Mouse (Mus musculus) heart, postnatal 36 days (tissue): ENCODE measurements around the gene Gm3106. TPM values are rescaled to one million over a fixed set of nuclear protein-coding genes. Genes with fewer than 3 reads are reported as not detected.
"Not testable (repeated sequence)": the region's sequence is repeated elsewhere in the genome, so short reads cannot be mapped to it uniquely, and the experiment has no call there.

Experiments
- DNase-seq, 2 experiments: peaks; one replicate each; pipeline ENCODE4 v3.0.0; 2021 to 2022
- intact Hi-C: fragments of 180-260 bp; cut with DNase I; formaldehyde crosslinking; loops from one replicate; pipeline ENCODE4 v1.15.1; 2025
- total RNA-seq, 2 experiments: library from RNA; stranded (reverse); gene quantifications; 2 replicates each; pipeline ENCODE4 v1.2.3; 2021

Gm3106 gene
- total RNA-seq: not detected

DNA sequence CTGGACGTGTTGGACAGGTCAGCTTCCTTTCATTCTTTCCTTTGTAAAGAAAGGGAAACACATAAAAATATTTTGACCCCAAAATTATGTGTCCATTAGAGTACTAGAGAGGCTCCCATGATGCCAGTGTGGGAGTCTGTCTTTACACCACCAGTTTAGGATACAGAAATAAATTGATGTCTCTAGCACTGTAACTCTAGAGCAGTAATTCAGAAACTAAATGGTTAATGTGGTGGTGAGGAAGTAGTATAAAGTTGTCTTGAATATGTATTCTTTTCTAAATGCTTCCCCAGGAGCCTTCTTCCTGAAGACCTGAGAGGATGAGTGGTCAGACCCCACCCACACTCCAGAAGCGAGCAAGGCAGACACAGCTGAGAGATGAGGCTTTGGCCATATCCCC, at the start of gene Gm3106:
TSS of gene Gm3106 (plus strand) at position 301 of the 400 bp plus-strand sequence.
- DNase-seq, intact Hi-C loops: not testable (repeated sequence)

Other genes starting within 250 kb of the Gm3106 start
- gene BC061212, start 147.5 kb upstream of the Gm3106 start, total RNA-seq: not detected
- gene Gm6351, start 141.6 kb upstream of the Gm3106 start, total RNA-seq: not detected
- gene A430089I19Rik, start 88.8 kb downstream of the Gm3106 start, total RNA-seq: not detected
- gene Gm6502, start 96.4 kb downstream of the Gm3106 start, total RNA-seq: not detected
- gene AA792892, start 121.7 kb downstream of the Gm3106 start, total RNA-seq: not detected
- not detected for gene Gm7682, start 227.8 kb downstream of the Gm3106 start, total RNA-seq